Mouse (Mus musculus) megakaryocyte progenitor cell, adult 5-6 weeks (primary cell): ENCODE results near the gene Lpcat3. TPM values are rescaled to one million over a fixed set of nuclear protein-coding genes. Genes with fewer than 3 reads are reported as not detected.
A peak's percentile ranks its signal among the peaks of the same experiment; 100 is the strongest.

Source experiments
- ATAC-seq: replicated peaks from 2 replicates; pipeline ENCODE4 v1.8.0; 2016; ENCODE audit warnings: mild to moderate bottlenecking, moderate TSS enrichment, inconsistent platforms; ENCODE audit not compliant: poor library complexity
- total RNA-seq, 2 experiments: library from RNA; stranded (forward) in 1 of 2; stranded (reverse) in 1 of 2; fragments of 157-497, 149-512 nt in 1 of 2; fragments of 200-1000 nt in 1 of 2; gene quantifications; 2 replicates each; pipeline versions ENCODE4 v1.2.3 to v1.2.4; 2015 to 2017

Lpcat3 gene
- total RNA-seq, 2 experiments from 2014 or later = 28.8 to 40.7 TPM

GRCm38 (mm10) chr6:124734417-124734816 lies 71.6 kb downstream of the Lpcat3 start:
- no peak for ATAC-seq

GRCm38 (mm10) chr6:124737040-124737439 lies 74.2 kb downstream of the Lpcat3 start:
- no peak for ATAC-seq

GRCm38 (mm10) chr6:124738511-124739023 lies 75.7 kb downstream of the Lpcat3 start, which contains the start of gene Ptpn6:
Gene Ptpn6 (minus strand): TSS chr6:124738714.
- peak; percentile 30 for ATAC-seq

GRCm38 (mm10) chr6:124739231-124739796 lies 76.5 kb downstream of the Lpcat3 start:
- ATAC-seq = no peak

GRCm38 (mm10) chr6:124740211-124740887 lies 77.5 kb downstream of the Lpcat3 start:
- peak; percentile 47 for ATAC-seq

- ATAC-seq = peak; percentile 57
Observed at GRCm38 (mm10) chr6:124740888-124741761, 78.3 kb downstream of the Lpcat3 start, which contains the start of gene Grcc10. Gene Grcc10 (minus strand): TSS chr6:124741374.

- no peak for ATAC-seq
Observed at GRCm38 (mm10) chr6:124741842-124742241, 79.0 kb downstream of the Lpcat3 start.

- ATAC-seq = no peak
Observed at GRCm38 (mm10) chr6:124742839-124743514, 80.2 kb downstream of the Lpcat3 start.

- no peak for ATAC-seq
Observed at GRCm38 (mm10) chr6:124743647-124744046, 80.8 kb downstream of the Lpcat3 start.

GRCm38 (mm10) chr6:124744755-124745321 lies 82.0 kb downstream of the Lpcat3 start:
- ATAC-seq = no peak

GRCm38 (mm10) chr6:124745490-124746295 lies 82.9 kb downstream of the Lpcat3 start:
- ATAC-seq = peak; percentile 59

GRCm38 (mm10) chr6:124746296-124746605 lies 83.4 kb downstream of the Lpcat3 start:
- ATAC-seq = no peak

- no peak for ATAC-seq
Observed at GRCm38 (mm10) chr6:124746654-124747632, 84.1 kb downstream of the Lpcat3 start.

- no peak for ATAC-seq
Observed at GRCm38 (mm10) chr6:124750405-124750804, 87.6 kb downstream of the Lpcat3 start.

GRCm38 (mm10) chr6:124753861-124754260 lies 91.0 kb downstream of the Lpcat3 start:
- ATAC-seq = no peak
